Mouse (Mus musculus) kidney, adult 9 months (tissue): ENCODE results near the gene Gusb.
A peak's percentile ranks its signal among the peaks of the same experiment; 100 is the strongest.

Experiments
- DNase-seq: peaks from one replicate; pipeline ENCODE4 v3.0.0; 2022

Gusb gene

DNA sequence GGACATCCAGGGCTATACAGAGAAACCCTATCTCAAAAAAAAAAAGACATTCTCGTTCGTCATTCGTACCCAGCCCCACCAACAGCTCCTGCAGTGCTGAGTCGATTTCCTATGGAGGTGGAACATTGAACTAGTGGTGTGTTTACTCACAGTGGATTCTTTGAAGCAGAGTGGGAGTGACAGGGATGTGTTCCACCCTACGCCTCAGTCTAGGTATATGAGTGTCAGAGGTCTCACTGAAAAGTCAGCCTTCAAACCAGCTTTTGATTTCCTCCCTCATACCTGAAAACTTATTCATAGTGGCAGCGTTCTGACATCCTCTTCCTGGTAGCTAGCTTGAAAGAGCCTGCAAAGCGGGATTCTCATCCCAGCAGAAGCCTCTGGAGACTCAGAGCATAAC lies 34.4 kb downstream of the Gusb start:
- no peak for DNase-seq

DNA sequence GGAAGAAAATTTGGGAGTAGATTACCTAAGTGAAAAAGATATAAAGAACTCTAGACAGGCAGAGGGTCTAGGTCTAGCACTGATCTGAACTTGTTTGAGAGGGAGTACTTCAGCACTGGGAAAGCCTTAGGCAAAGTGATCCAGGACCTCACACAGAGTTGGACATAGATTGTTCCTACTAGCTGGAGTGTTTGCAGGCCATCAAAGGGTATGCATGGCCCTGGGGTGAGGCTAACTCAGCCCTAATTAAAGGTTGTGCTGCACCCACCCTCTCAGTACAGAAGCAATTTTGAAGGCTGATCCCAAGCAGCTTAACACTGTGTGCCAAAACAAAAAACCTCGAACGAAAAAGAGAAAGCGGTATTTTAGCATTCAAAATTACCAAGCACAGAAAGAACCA lies 36.4 kb downstream of the Gusb start:
- no peak for DNase-seq

DNA sequence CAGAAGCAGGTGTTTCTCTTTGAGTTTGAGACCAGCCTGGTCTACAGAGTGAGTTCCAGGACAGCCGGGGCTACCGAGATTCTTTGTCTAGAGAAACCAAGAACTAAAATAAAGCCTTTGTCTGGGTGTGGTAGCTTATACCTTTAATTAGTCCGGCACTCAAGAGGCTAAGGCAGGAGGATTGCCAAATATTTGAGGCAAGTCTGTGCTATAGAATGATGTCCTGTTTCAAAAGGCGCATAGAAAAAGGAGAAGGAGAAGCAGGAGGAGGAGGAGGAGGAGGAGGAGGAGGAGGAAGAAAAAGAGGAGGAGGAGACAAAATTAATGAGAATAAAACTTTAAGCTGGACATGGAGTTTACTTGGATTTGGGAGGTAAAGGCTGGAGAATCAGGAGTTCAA lies 39.6 kb downstream of the Gusb start:
- DNase-seq, result no peak

DNA sequence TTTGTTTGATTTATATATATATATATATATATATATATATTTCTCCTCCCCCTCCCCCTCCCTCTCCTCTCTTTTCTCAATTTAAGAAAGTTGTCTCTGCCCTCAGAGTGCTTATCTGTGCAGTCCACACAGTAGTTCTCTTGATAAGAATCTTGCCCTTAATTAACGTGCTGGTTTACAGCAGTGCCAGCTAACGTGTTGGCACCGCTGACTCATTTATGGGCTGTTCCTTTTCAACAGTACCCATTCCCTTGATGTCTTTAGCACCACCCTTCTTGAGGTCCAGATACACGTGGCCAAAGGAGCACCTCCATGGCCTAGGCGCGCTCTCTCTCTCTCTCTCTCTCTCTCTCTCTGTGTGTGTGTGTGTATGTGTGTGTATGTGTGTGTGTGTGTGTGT lies 47.1 kb downstream of the Gusb start:
- DNase-seq, result no peak

DNA sequence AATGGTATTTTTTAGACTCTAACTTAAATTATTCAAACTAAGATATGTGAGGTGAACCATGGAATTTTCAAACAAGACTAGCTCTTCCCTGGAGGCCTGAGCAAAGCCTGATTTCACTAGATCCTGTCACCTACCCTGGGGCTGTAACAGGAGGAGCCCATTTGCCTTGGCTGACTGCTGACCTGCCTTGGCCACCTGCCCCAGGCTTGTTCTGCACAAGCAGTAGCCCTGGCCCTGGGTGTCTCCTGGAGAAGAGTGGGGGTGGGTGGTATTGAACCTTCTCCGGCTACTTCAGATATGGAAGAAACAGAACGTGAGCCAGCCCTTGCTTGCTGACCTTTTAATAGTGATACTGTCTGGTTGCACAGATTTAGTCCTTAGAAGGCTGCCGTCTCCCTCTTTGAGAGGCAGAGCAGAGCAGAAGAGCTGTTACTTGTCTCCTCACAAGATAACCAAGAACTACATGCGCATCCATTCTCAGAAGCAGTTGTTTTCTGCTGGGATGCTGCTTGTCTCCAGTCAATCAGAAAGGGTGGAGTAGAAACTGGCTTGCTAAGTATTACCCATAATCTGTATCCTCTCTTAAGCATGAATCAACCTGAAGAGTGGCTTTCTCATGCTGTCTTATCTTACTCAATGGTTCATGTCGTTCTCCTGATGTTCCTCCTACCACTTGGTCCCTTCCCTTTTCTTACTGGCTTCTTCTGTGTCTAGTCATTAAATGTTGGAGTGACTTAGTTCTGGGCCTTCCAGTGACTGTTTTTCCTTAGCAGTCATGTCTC lies 48.2 kb downstream of the Gusb start:
- DNase-seq, result peak; percentile 21

- no peak for DNase-seq
Measured at GRCm38 (mm10) chr5:129952143-129952542, 50.7 kb downstream of the Gusb start.

GRCm38 (mm10) chr5:129947528-129948033 lies 55.3 kb downstream of the Gusb start:
- no peak for DNase-seq

DNA sequence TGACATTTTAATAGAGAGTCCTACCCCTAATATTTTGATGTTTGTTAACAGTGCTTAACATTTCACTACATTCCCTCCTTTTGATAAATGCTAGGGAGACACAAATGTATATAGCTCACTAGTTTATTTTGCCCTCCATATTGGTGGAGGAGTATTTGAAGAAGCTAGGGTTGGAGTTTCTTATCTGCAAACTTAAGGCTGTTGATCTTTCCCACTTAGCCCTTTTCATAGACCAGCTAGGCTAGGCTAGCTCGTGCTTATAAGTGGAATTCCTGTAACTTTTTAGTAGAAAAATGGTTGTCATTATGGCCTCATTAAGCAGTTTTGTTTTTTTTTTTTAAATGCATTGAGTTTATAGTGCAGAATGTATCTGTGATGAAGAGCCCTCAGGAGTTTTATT lies 59.4 kb downstream of the Gusb start:
- DNase-seq, result no peak

DNA sequence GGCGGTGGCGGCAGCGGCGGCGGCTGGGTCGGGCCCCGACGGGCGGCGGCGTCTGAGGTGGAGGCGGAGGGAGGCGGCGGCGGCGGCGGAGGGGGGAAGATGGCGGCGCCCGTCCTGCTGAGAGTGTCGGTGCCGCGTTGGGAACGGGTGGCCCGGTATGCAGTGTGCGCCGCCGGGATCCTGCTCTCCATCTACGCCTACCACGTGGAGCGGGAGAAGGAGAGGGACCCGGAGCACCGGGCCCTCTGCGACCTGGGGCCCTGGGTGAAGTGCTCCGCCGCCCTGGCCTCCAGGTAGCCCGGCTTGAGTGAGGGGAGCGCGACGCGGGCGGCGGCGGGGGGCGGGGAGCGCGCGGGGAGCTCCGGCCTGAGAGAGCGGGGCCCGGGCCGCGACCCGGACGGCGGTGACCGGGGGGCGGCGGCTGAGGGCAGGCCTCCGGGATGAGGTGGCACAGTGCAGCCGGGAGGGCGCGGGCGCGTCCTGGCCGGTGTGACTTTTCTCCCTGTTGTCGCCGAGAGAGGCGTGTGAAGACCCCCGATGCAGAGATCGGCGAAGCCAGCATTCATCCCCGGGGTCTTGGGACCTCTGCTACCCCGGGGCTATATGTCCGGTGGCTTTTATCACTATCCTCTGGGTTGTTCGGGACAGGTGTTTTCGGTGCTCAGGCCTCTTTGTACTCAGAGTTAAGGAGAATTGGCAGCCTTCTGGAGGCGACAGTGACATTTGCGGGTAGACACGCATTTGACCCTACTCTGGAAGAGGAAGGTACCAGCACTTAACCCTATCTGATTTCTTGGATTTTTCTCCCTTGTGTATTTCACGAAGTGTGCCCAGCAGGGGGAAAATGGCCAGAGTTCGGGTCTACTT lies 60.5 kb downstream of the Gusb start:
- peak; percentile 47 for DNase-seq

DNA sequence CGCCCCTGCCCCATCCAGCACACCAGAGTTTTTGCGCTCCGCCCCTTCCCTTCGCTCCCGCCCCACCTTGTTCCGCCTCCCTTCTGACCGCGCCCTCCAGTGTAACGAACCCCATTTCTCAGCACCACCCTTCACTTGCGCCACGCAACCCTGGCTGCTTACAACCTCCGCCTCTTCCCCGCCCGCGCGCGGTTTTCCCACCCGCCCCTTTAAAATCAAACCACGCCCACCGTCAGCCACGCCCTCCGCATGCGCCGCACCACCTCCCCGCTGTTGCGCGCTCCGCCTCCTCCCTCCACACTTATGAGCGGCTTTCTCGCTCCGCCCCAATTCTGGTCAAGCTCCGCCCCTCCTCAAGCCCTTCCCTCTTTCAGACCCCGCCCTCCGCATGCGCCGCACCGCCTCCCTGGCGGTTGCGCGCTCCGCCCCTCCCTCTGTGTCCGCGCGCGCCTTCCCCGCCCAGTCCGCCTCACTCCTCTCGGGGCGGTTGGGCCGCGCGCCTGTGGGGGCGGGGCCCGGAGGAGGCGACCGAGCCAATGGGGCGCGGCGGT lies 61.3 kb downstream of the Gusb start, which contains the start of gene Vkorc1l1:
Vkorc1l1 (plus strand) TSS at position 476 of the 551 bp plus-strand sequence.
- peak; percentile 99 for DNase-seq

- no peak for DNase-seq
Measured at GRCm38 (mm10) chr5:129940736-129941494, 61.9 kb downstream of the Gusb start.

DNA sequence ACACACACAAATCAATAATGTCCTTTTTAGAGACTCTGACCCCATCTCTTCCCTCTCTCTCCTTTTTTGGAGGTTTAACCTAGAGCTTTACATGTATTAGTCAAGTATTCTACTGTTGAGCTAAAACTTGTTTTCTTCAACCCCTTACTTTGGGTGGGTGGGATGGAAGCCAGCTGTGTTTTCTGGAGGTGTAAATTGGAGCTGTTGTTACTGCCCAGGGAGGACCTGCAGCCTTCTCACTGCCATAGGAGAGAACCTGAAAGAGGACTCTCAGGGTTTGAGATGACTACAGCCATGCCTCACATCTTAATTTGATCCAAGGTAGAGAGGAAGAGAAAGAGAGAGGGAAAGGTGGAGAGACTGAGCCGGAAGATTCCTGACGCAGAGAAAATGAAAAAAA lies 62.6 kb downstream of the Gusb start:
- peak; percentile 18 for DNase-seq
